Mouse (Mus musculus) thymus, postnatal 36 days (tissue): ENCODE data around the gene 4933406M09Rik.
A peak's percentile ranks its signal among the peaks of the same experiment; 100 is the strongest.

ENCODE experiments used
- DNase-seq, 2 experiments: peaks; one replicate each; pipeline ENCODE4 v3.0.0; 2022; ENCODE audit warnings: mixed read lengths in 2 of 2

4933406M09Rik gene

GRCm38 (mm10) chr1:134381795-134382625 is 3.7 kb upstream of the 4933406M09Rik start:
- DNase-seq, result no peak

GRCm38 (mm10) chr1:134384581-134384980 is 1.2 kb upstream of the 4933406M09Rik start:
- no peak for DNase-seq

GRCm38 (mm10) chr1:134385176-134385575 is 564 bp upstream of the 4933406M09Rik start:
- DNase-seq, result no peak

GRCm38 (mm10) chr1:134393827-134394226 is 8.1 kb downstream of the 4933406M09Rik start:
- no peak for DNase-seq

- DNase-seq, result no peak
These were observed 12.5 kb downstream of the 4933406M09Rik start for GRCm38 (mm10) chr1:134398210-134398609.

- DNase-seq, result no peak
These were observed 14.0 kb downstream of the 4933406M09Rik start for GRCm38 (mm10) chr1:134399735-134400134.

GRCm38 (mm10) chr1:134405509-134406413 is 20.0 kb downstream of the 4933406M09Rik start, which contains the start of gene Cyb5r1:
Gene Cyb5r1, plus strand, starts transcription at chr1:134405559.
- peak; percentile 86 to 88 for DNase-seq

- DNase-seq, result no peak
These were observed 20.7 kb downstream of the 4933406M09Rik start for GRCm38 (mm10) chr1:134406414-134406771.

- no peak for DNase-seq
These were observed 22.3 kb downstream of the 4933406M09Rik start for GRCm38 (mm10) chr1:134408080-134408479.

- DNase-seq, result no peak
These were observed 26.2 kb downstream of the 4933406M09Rik start for GRCm38 (mm10) chr1:134411706-134412629.

GRCm38 (mm10) chr1:134414038-134414437 is 28.3 kb downstream of the 4933406M09Rik start:
- DNase-seq, result no peak

- DNase-seq, result no peak
These were observed 28.9 kb downstream of the 4933406M09Rik start for GRCm38 (mm10) chr1:134414501-134415167.

- peak; percentile 94 to 96 for DNase-seq
These were observed 29.6 kb downstream of the 4933406M09Rik start, which contains the start of gene Adipor1 for GRCm38 (mm10) chr1:134415168-134415831. Gene Adipor1, plus strand, starts transcription at chr1:134415378.

GRCm38 (mm10) chr1:134418414-134418975 is 32.8 kb downstream of the 4933406M09Rik start:
- DNase-seq, result no peak

- no peak for DNase-seq
These were observed 33.4 kb downstream of the 4933406M09Rik start for GRCm38 (mm10) chr1:134419176-134419575.

GRCm38 (mm10) chr1:134419751-134420458 is 34.2 kb downstream of the 4933406M09Rik start:
- DNase-seq, result no peak

- DNase-seq, result no peak
These were observed 38.2 kb downstream of the 4933406M09Rik start for GRCm38 (mm10) chr1:134423911-134424310.

GRCm38 (mm10) chr1:134426289-134426688 is 40.5 kb downstream of the 4933406M09Rik start:
- no peak for DNase-seq

GRCm38 (mm10) chr1:134433002-134433401 is 47.3 kb downstream of the 4933406M09Rik start:
- DNase-seq, result no peak

GRCm38 (mm10) chr1:134433473-134433872 is 47.7 kb downstream of the 4933406M09Rik start:
- DNase-seq, result no peak
